Mouse (Mus musculus): ENCODE data around the gene Popdc2.

The Popdc2 gene

DNA sequence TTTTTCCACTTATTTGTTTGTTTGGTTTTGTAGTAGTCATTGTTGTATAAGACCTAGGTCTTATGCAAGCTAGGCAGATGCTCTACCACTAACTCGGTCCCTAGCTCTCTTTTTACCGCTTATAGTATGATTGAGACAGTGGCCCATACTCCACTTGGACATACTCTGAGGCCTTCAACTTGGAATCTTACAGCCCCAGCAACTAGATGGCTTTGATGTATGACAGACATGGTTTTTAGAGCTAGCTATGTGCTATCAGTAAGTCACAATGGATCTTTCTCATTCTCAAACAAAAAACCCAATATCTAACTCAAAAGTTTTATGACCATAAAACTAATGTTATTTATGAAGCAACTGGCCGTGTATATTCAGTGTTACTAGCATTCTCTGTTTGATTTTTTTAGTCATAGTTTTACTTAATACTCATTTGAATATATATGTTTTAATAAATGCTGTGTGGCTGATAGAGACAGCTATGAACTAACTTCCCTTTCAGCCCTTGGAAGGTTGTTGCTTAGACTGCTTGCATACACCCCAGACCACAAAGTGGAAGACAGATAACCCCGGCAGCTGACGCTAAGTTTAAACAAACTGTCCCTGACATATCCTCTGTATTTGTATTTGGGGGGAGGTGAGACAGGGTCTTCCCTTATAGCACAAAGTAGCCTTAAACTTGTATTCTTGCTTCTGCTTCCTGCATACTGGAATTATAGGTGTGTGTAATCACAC lies 7.7 kb upstream of the Popdc2 start:
- no peak for DNase-seq (ENCODE audit: low spot score)

DNA sequence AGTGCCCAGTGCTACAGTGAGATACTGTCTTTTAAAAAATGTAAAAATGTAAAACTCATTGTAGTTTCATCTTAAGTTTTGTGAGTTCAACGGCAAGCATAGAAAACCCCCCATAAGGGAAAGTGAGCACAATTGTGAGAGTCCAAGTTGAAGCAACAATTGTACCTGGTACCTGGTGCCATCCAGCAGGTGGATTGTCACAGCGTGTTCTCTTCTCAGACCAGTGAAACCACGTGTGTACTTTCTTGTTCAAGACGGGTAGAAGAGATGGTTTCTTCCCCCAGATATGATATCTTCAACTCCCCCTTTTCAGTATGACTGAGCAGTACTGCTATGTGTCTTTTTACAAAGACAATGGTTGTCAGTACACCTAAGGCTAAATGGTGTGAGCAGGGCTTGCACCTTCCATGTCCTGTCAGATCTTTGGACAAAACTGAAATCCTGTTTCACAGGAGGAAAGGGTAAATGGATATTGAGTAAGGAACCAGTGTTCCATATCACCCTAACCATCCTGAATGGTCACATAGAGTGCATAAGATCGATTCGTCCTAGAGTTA lies 3.7 kb upstream of the Popdc2 start:
- DNase-seq (ENCODE audit: low spot score), result no peak

DNA sequence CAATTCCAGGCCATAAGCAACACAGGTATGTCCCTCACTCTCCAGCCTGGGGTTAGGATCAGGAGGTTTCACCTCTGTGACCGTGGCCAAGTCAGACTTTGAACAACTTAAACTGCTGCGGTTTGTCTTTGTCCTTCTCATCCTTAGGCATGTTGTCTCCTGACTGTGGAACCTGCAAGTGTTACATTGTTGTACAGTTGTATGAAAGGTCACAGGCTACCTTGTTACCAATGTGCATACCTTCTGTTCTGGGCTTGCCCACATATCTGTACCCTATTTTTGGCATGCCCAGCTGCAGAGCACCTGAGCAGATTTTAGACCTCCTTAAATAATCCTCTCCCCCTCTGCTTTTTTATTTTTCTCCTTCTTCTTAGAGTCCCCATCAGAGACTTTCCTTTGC lies 2.8 kb upstream of the Popdc2 start:
- no peak for DNase-seq (ENCODE audit: low spot score)

DNA sequence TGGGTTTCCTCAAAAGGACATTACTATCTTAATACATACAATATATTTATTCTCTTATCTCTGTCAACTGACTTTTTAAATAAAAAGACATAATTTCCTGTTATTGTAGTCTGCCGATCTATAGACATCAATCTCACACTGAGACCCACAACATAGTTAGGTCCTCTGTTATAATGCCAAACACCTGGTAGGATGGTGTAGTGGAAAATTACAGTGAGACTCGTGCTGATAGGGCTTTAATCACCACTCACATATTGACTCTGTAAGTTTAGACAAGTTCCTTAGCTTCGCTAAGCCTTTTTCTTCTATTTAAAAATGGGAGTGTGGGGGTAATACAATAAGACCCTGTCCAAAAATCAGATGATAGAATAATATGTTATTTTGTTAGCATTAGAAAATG lies 2.2 kb upstream of the Popdc2 start:
- DNase-seq (ENCODE audit: low spot score), result no peak

DNA sequence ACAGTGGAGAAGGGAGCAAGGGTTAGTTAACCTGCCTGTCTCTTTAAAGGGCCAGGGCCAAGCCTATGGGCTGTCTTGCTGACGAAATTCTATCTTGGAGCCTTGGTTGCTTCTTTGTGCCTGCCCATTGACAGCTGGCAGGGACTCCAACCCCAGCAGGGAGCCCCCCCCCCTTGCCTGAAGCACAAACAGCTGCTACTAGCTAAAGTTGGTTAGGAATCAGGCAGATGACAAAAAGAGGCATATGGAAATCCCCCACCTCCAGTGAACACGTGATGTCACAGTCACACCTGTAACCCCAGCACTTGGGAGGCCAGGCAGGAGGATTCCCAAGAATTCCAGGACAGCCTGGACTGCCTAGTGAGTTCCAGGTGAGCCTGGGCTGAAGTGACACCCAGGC lies 1.7 kb upstream of the Popdc2 start:
- DNase-seq (ENCODE audit: low spot score), result no peak

DNA sequence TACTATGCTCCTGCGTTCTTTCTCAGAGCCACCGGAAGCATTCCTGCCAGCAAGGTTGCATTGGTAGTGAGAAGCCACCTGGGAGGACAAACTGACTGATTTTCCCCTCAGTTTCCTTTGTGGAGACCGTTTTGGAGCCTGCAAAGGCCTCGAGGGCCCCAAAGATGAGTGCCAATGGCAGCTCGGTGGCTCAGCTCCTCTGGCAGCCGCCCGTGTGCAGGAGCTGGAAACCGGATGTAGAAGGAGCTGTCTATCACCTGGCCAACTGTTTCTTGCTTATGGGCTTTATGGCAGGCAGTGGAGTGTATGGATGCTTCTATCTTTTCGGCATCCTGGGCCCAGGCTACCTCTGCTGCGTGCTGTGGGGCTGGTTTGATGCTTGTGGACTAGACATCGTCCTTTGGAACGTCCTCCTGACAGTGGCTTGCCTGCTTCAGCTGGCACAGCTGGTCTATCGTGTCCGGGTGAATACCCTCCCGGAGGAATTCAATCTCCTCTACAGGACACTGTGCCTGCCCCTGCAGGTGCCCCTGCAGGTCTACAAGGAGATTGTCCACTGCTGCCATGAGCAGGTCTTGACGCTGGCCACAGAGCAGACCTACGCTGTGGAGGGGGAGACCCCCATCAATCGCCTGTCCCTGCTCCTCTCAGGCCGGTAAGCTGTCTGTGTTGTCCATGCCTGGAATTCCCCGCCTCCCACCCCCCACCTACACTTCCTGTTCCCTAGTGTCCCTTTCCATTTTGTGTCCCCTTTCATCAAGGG lies 665 bp downstream of the Popdc2 start:
- DNase-seq (ENCODE audit: low spot score), result no peak

DNA sequence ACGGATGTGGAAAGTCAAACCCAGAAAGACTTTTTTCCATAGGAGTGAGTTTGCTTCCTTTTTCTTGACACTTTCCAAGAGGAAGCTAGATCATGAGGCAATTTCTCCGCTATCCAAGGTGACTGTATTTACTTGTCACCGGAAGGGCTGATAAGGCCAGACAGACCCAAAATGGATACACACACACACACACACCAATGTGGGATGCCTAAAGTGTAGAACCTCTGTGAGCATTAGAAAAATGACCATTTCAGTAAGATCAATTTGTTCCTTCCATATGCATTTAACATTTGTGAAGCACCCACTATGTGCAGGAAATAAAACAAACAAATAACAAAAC lies 1.2 kb downstream of the Popdc2 start:
- no peak for DNase-seq (ENCODE audit: low spot score)

DNA sequence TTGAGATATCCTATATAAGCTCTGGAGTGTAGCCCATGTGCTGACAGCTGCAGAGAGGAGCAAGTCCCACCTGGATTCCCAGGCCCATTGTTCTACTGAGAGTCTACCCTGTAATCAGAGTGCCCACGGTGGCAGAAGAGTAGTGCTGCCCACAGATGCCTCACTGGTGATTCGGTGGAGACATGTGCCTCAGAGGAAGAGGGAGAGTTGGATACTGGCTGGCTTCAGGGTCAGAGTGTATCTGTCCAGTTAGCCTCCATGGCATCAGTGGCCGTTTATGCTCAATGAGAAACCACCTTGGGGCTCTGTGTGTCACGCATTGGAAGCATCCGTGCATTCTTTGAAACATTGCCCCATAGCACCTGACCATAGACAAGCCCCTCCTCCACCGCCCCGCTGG lies 1.6 kb downstream of the Popdc2 start:
- no peak for DNase-seq (ENCODE audit: low spot score)

DNA sequence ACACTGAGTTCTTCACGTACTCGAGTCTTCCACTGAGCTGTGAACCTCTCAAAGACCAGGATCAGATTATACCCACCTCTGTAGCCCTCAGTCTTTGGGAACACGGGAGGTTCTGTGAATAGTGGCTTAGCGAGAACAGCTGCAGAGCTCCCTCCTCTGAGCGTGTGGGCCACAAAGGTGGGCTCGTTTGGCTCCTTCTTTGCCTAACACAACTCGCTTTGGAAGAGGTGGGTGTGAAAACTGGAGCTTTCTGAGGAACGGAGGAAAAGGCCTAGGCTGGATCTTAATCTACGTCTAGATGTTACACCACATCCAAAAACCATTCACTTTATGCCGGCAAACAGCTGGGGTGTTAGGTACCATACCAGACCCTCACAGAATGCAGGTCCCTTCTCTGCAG lies 3.4 kb downstream of the Popdc2 start:
- DNase-seq (ENCODE audit: low spot score), result no peak

DNA sequence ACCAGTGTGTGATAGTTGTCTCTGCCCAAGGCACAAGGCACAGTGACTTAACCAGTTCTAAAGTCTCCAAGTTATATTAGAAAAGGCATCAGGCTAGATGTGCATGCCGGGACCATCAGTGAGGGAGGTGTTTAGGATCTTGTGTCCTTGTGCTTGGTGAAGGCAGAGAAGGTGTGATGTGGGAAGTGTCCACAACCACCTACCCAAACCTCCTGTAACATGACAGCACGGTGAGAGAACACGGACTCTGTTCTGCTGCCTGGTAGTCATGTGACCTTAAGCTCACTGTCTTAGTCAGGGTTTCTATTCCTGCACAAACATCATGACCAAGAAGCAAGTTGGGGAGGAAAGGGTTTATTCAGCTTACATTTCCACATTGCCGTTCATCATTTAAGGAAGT lies 4.2 kb downstream of the Popdc2 start:
- DNase-seq (ENCODE audit: low spot score), result no peak

DNA sequence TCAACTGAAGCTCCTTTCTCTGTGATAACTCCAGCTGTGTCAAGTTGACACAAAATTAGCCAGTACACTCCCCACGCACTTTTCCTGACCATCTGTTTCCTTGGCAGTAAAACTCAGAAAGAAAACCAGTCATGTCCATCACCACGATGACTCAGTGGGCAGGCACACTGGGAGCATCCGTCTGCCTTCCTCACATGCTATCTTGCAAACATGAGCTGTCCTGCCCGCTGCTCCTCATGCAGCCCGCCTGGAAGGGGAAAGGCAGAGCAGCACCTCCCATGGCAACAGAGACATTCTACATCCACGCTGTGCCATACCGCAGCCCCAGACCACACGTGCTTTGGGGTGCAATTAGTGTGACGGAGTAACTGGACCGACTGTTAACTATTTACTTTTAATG lies 6.3 kb downstream of the Popdc2 start:
- DNase-seq (ENCODE audit: low spot score), result no peak

DNA sequence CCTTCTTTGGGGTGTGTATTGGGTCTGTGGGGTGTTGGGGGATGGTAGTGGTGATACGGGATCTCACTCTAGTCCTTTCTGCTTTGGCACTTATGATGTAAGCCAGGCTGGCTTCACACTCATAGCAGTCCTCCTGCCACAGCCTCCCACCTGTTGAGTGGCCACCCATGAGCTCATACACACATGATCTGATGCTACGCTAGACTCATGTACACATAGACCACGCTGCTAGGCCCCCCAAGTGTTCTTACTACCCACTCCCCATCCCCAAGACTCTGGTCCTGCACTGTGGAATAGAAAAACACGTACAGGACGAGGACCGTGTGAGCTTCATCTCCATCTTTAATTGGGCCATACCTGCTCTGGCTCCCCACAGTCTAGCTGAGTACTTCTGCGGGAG lies 7.0 kb downstream of the Popdc2 start:
- no peak for DNase-seq (ENCODE audit: low spot score)

DNA sequence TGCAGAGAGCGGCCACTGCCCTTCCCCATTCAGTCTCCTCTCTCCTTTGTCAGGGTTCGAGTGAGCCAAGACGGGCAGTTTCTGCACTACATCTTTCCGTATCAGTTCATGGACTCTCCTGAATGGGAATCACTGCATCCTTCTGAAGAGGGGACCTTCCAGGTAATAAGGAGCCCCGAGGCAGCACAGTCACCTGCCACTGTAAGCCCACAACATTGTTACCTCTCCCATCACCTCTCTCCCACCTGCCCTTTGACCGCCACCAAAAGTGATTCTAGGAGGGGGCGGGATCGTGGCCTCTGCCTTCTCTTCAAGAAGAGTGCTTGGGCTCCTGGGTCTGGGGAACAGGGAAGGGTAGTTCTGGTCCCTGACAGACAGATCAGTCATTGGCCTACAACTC lies 7.4 kb downstream of the Popdc2 start:
- no peak for DNase-seq (ENCODE audit: low spot score)

DNA sequence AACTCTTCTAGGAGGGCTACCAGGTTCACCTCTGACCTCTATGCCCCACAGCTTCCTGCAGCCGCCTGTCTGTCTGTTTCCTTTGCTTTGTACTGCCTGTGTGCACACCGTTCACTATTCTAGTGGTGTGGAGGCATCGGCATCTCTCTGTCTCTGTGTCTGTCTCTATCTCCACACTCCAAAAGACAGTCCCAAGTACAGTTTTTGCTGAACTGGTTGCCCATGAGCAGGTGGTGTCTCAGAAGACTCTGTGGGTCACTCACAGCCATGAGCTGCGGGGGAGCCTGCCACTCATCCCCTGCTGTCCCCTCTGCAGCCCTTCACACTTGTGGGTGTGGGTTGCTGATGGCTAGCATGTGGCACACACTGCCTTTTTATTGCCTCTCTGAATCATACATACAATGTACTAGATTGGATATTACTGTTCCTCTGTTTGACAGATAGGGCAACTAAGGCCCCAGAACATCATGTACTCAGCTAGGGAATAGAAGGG lies 8.0 kb downstream of the Popdc2 start:
- DNase-seq (ENCODE audit: low spot score), result no peak

DNA sequence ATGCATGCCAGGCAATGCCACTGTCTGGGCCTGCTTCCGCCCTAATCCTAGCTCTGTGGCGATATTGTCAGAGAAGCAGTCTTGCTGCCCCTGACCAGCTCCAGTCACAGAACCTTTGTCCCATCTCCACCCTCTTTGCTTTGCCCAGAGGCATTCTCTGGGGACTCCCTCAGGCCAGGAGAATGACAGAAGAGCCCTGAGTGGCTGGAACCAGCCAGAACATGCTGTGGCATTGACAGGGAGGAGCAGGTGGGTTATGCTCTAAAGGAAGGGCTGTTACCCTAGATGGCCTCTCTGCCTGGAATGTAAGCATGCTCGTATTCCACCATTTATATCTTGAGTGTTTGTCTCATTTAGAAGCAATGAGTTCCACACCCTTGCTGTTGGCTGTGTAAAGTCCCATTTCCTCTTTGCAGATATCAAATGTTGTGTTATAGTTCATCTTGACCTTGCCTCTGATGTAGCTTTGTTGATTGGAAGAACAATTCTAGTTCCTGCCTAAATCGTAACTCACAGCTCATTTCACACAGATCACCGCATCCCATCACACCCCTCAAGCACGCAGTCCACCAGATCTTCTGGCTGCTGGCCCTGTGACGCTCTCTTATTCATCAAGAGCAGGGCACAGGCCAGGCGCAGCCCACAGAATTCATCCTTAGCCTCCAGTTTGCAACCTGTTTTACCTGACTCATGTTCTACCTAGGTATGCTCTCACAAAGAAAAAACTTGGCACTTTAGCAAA lies 8.8 kb downstream of the Popdc2 start:
- DNase-seq (ENCODE audit: low spot score), result no peak

DNA sequence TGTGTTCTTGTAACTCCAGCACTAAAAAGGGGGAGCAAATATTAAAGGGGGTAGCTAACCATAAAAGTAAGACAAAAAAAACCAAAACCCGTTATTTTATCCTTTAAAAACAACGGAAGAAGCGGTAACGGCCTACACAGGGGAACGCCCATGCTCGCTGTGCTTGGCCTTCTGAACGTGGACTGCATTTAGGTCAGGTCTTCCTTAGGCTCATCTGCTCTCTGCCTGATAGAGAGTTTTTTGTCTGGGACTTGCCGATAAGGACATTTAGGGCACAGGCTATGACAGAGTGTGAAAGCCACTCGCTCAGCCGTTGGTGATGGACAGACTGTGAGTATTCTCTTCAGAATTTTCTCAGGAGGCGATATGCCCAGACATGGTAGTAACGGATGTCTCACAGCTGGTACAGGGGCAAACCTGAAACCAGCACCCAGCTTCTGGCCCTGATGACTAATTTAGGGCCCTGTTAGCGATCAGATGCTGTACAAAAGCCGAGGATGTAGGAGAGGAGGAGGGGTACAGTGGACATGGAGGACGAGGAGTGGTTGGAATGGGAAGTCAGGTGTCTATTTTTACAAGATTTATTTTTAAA lies 9.8 kb downstream of the Popdc2 start:
- no peak for DNase-seq (ENCODE audit: low spot score)

DNA sequence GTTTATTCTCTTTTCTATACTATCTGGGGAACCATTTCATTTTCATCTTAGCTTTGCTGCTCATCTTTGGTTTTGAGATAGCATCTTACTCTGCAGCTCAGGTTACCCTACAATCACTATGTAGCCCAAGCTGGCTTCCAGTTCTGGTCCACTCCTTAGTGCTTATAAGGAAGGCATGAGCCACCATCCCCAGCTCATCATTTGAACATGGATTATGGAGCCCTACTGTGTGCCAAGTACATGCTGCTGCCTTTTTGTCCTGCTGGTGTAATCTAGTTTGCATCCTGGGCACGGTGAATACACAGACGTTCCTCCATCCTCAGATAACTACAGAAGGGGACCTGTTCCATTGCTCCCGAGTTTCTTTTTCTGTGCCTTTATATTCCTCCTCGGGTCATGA lies 10.9 kb downstream of the Popdc2 start:
- DNase-seq (ENCODE audit: low spot score), result no peak

DNA sequence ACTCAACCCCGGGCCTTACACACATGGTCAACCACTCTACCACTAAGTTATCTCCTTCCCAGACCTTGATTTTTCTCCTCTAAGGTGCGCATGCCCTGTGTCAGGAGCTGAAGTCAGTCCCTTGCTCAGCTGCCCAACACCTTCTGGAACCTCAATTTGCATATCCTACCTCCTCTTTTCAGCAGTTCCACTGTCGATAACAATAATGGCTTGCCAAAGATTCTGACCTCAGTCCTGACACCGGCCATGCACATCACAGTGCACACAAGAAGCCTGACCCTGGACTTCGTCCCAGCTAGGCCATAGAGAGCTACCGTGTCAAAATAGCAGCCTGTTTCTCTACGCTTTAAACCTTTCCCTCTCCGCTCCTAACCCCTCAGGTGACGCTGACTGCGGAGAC lies 11.4 kb downstream of the Popdc2 start:
- DNase-seq (ENCODE audit: low spot score), result no peak

DNA sequence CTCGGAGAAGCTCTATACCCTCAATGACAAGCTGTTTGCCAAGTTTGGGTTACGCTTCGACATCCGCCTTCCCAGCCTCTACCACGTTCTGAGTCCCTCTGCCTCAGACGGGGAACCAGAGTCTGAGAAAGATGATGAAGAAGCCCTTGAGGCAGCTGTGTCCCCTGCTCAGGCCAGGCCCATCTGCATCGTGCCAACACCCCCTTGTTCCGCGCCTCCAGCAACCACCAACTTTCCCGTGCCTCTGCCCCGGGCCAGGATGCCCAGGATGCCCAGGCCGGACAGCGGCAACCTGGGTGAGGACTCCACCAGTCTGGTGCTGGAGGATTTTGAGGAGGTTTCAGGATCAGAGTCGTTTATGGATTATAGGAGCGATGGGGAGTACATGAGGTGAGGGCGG lies 11.9 kb downstream of the Popdc2 start:
- DNase-seq (ENCODE audit: low spot score), result no peak

DNA sequence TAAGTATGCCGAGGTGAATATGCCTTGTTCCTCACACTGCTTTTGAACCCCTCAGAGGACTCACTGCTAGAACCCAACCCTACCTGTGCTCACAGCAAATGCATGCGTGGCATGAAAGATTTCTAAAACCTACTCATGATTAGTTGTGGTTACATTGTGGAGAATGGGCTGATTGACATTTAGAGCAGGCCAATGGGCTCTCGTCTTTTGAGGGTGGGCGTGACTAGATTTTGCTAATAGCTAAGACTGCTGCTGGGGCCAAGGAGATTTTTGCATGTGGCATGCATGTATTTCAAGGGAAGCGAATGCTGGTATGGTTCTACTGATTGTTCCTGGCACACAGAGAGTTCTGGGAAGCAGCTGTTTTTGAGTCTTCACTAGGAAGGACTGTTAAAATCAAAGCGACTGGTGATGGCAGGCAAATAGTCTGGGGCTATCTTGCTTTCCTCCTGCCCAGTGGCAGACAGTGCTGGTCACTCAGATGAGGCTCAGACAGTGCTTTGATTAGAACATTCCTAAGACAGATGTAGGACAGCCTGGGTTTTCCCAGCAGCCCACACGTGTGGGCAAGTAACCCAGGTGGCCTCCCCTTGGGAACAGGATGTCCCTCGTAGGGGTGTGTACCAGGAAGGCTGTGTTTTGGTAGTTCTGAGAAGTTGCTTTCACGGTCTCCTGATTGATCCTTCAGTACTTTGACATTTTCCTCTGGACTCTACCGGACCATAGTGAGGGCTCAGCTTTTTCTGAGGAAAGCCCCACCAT lies 12.6 kb downstream of the Popdc2 start:
- no peak for DNase-seq (ENCODE audit: low spot score)

DNA sequence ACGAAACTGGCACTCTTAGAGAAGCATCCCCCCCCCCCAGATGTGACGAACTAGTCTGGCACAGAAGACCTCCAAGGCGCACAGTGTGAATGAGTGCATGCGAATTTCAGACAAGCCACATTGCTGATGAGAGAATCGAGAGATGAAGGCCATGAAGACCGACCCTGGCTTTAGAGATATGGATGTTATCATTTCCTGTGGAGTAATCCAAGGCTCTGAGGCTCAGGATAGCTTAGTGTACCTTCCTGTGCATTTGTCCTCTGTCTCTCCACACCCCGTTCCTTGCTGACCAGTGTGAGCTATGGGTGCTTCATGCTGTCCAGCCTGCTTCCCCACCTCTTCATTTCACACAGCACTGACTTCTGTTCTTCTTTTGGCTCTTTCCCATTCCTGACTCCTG lies 13.2 kb downstream of the Popdc2 start:
- DNase-seq (ENCODE audit: low spot score), result no peak

Data from ovary, postnatal 14 days (tissue).